Mouse (Mus musculus): Measurements from ENCODE around the gene Fam71f1. TPM values are rescaled to one million over a fixed set of nuclear protein-coding genes. Genes with fewer than 3 reads are reported as not detected.

Fam71f1 gene
- total RNA-seq (2014; fragmentation: Nextera tagmentation) (not detected in 2 replicates), total RNA-seq (2017) (0.16 and 0.35 TPM in 2 replicates), polyA plus RNA-seq (2012) (not detected in 2 replicates)

DNA sequence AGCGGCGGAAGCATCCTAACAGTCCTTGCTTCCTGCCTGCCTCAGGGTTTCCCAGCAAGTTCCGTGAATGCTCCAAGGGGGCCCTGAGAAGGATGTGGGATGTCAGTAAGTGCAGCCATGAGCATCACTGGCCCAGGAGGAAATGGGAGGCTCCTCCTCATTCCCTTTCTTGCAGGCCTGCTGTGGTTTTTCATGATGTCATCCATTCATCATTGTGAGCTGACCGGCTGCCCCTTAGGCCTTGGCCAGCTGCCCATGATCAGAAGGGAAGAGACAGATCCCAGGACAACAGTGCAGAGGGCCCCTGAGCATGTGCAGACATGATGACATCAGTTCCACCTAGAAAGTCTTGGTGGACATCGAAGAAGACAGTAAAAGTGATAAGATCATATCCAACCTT lies at the start of gene Fam71f1:
Fam71f1 (plus strand) TSS at position 262 of the 400 bp plus-strand sequence.
- no peak for ATAC-seq (ENCODE audit: extremely low read depth, insufficient number of reproducible peaks, low FRiP score, poor library complexity, severe bottlenecking)
- TF ChIP-seq GATA2 (IDR thresholded peaks at IDR 0.05; ENCODE audit: borderline replicate concordance, low read depth, low read length) (no peak), CTCF (IDR thresholded peaks at IDR 0.05; ENCODE audit: low read depth, low read length) (no peak), POLR2AphosphoS5 (IDR thresholded peaks at IDR 0.05; ENCODE audit: insufficient replicate concordance, low read depth, low read length) (no peak), TAL1 (conservative IDR thresholded peaks at IDR 0.05; ENCODE audit: low read depth, low read length) (no peak), GATA1 (IDR thresholded peaks at IDR 0.05; ENCODE audit: borderline replicate concordance, low read length) (no peak)
- Histone ChIP-seq H3K9me3 (replicated peaks) (no peaks in the 10 kb centered on the region), H3K36me3 (replicated peaks) (no peaks in the 10 kb centered on the region), H3K4me3 (ENCODE audit: low read depth, low read length) (no peak within 1 kb of the TSS), H3K27me3 (ENCODE audit: insufficient read depth, low read length) (peaks cover 26% of the 10 kb centered on the region), H3K4me1 (ENCODE audit: insufficient read depth, low read depth, low read length) (peaks cover 3% of the 10 kb centered on the region; the same call in 1 of the 2 replicates)
- DNase-seq (ENCODE audit: low spot score): no peak

DNA sequence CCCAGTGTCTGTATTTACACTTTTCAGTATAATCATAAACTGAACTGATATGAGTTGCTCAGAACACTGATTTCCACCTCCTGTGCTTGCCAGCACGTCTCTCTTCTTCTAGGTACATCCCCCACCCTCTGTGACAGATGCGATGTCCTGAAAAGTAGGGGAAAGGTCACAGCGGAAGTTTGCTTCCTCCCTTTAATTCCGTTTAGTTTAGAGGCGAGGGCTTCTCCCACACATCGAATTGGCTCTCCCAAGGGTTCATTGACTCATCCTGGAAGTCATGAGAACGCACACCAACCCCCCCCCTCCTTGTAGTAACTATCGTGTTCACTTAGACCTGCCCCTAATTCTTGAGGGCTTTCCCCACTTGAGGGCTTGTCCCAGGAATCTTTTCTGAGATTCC lies 48.0 kb upstream of the Fam71f1 start:
- Histone ChIP-seq H3K4me3 (ENCODE audit: low read depth, low read length) (no peak overlapping the region), H3K36me3 (replicated peaks) (peaks cover 23% of the 10 kb centered on the region), H3K27me3 (ENCODE audit: insufficient read depth, low read length) (peaks cover 16% of the 10 kb centered on the region), H3K4me1 (ENCODE audit: insufficient read depth, low read depth, low read length) (peaks cover 23% of the 10 kb centered on the region), H3K9me3 (replicated peaks) (no peaks in the 10 kb centered on the region)
- no peak for TF ChIP-seq GATA2 (IDR thresholded peaks at IDR 0.05; ENCODE audit: borderline replicate concordance, low read depth, low read length)
- no peak for TF ChIP-seq TAL1 (conservative IDR thresholded peaks at IDR 0.05; ENCODE audit: low read depth, low read length)
- TF ChIP-seq POLR2AphosphoS5 (IDR thresholded peaks at IDR 0.05; ENCODE audit: insufficient replicate concordance, low read depth, low read length): no peak
- no peak for TF ChIP-seq GATA1 (IDR thresholded peaks at IDR 0.05; ENCODE audit: borderline replicate concordance, low read length)
- TF ChIP-seq CTCF (IDR thresholded peaks at IDR 0.05; ENCODE audit: low read depth, low read length): no peak
- DNase-seq (ENCODE audit: low spot score): no peak
- ATAC-seq (ENCODE audit: extremely low read depth, insufficient number of reproducible peaks, low FRiP score, poor library complexity, severe bottlenecking): no peak

DNA sequence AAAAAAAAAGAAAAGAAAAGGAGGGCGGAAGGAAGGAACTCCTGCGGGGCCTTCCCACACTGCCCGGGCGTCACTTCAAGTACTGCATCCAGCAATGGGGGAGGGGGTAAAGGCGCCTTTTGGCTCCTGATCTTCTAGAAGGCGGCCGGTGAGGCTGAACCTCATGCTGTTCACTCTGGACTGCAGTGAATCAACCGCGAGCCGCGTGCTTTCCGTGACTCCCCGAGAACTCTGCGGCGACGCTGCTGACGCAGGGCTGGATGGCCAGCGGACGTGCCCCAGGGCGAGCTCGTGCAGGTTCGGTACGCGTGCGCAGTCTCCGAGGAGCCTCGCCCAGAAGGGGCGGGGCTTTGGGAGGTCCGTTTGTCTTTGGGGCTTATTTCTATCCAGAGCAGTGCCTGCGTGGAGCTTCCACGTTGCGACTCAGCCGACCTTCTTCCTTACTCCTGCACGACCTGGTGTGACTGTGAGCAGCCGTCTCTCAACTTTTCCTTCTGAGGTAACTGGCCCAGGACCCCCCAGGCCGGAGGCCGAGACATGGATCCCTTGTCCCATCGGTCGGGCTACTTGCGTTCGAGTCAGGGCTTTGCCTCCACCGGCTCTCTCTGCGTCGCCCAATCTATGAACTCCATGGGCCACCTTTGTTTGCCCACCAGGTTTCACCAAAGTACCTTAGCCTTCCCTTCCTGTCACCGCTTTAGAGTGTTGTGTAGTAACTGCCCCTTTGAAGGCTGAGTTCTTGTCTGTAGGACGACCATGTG lies 46.4 kb upstream of the Fam71f1 start, which contains the start of gene Hilpda:
Hilpda (plus strand) TSS at position 177 of the 761 bp plus-strand sequence.
- TF ChIP-seq GATA1 (IDR thresholded peaks at IDR 0.05; ENCODE audit: borderline replicate concordance, low read length) (no peak), CTCF (IDR thresholded peaks at IDR 0.05; ENCODE audit: low read depth, low read length) (no peak), POLR2AphosphoS5 (IDR thresholded peaks at IDR 0.05; ENCODE audit: insufficient replicate concordance, low read depth, low read length) (no peak), TAL1 (conservative IDR thresholded peaks at IDR 0.05; ENCODE audit: low read depth, low read length) (no peak), GATA2 (IDR thresholded peaks at IDR 0.05; ENCODE audit: borderline replicate concordance, low read depth, low read length) (no peak)
- peak within 1 kb of the TSS; percentile 82 for H3K4me3 ChIP-seq (ENCODE audit: low read depth, low read length)
- peaks cover 25% of the 10 kb centered on the region for H3K4me1 ChIP-seq (ENCODE audit: insufficient read depth, low read depth, low read length)
- peaks cover 38% of the 10 kb centered on the region for H3K36me3 ChIP-seq (replicated peaks)
- H3K9me3 ChIP-seq (replicated peaks): no peaks in the 10 kb centered on the region
- peak; percentile 98 for DNase-seq (ENCODE audit: low spot score)
- H3K27me3 ChIP-seq (ENCODE audit: insufficient read depth, low read length): 0 out of 2 replicates have a peak, but pooled peaks cover 6% of the 10 kb centered on the region
- peak; percentile 89 for ATAC-seq (ENCODE audit: extremely low read depth, insufficient number of reproducible peaks, low FRiP score, poor library complexity, severe bottlenecking)

DNA sequence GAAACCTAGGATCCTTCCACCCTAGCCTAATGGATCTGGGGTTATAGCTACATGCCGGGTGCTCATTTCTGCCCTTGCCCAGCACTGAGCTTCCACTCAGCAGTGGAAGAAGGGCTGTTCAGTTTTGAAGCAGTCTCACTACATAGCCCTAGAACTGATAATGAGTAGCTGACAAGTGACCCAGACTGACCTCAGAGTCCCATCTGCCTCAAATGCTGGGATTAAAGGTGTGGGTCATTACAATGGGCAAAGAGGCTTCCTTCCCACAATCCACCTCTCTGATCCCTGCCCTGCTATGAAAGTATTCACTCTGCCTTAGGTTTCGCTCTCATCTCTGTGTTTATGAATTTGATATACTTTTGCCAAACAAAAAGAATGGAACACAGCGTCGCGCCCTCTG lies 42.2 kb upstream of the Fam71f1 start:
- ATAC-seq (ENCODE audit: extremely low read depth, insufficient number of reproducible peaks, low FRiP score, poor library complexity, severe bottlenecking): no peak
- no peaks in the 10 kb centered on the region; the same call in 1 of the 2 replicates for H3K27me3 ChIP-seq (ENCODE audit: insufficient read depth, low read length)
- DNase-seq (ENCODE audit: low spot score): no peak
- H3K9me3 ChIP-seq (replicated peaks): no peaks in the 10 kb centered on the region
- TF ChIP-seq GATA1 (IDR thresholded peaks at IDR 0.05; ENCODE audit: borderline replicate concordance, low read length) (no peak), CTCF (IDR thresholded peaks at IDR 0.05; ENCODE audit: low read depth, low read length) (no peak), TAL1 (conservative IDR thresholded peaks at IDR 0.05; ENCODE audit: low read depth, low read length) (no peak), GATA2 (IDR thresholded peaks at IDR 0.05; ENCODE audit: borderline replicate concordance, low read depth, low read length) (no peak), POLR2AphosphoS5 (IDR thresholded peaks at IDR 0.05; ENCODE audit: insufficient replicate concordance, low read depth, low read length) (no peak)
- H3K4me1 ChIP-seq (ENCODE audit: insufficient read depth, low read depth, low read length): peaks cover 23% of the 10 kb centered on the region
- peaks cover 42% of the 10 kb centered on the region for H3K36me3 ChIP-seq (replicated peaks)
- H3K4me3 ChIP-seq (ENCODE audit: low read depth, low read length): no peak overlapping the region

DNA sequence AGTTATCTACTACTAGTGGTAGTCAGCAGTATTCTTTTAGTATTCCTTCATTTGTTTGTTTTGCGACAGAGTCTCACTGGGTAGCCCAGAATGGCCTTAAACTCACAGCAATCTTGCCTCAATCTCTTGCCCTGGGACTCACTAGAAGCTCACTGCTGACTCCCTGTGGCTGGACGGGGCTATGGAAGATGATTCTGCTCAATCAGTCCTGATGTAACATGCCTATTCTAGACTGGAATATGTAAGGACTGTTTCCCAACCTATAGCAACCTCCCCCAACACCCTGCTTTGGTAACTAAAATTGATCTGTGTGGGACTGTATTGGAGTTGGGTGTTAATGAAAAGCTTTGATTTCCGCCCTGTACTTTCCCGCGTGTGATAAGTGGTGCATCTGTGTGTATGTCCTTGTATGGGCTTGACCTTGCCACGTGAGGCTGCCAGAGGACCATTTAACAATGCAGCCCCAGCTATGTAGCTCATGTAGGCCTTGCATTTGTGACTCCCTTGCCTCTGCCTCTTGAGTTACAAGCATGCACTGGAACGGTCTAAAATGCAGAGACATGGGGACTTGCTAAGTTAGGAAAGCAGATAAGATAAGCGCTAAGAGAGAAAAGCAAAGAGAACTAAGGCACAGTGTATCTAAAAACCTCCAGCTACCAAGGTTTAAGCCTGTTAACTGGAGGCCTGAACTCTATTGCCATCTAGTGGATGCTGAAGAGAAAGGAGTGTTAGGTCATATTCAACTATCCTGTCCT lies 40.2 kb upstream of the Fam71f1 start:
- H3K27me3 ChIP-seq (ENCODE audit: insufficient read depth, low read length): peaks cover 8% of the 10 kb centered on the region
- no peak for ATAC-seq (ENCODE audit: extremely low read depth, insufficient number of reproducible peaks, low FRiP score, poor library complexity, severe bottlenecking)
- H3K4me1 ChIP-seq (ENCODE audit: insufficient read depth, low read depth, low read length): peaks cover 17% of the 10 kb centered on the region
- H3K4me3 ChIP-seq (ENCODE audit: low read depth, low read length): no peak overlapping the region
- TF ChIP-seq TAL1 (conservative IDR thresholded peaks at IDR 0.05; ENCODE audit: low read depth, low read length): no peak
- peak; percentile 38; the same call in 1 of the 2 replicates for TF ChIP-seq CTCF (IDR thresholded peaks at IDR 0.05; ENCODE audit: low read depth, low read length)
- peaks cover 42% of the 10 kb centered on the region for H3K36me3 ChIP-seq (replicated peaks)
- no peaks in the 10 kb centered on the region for H3K9me3 ChIP-seq (replicated peaks)
- peak; percentile 53 for DNase-seq (ENCODE audit: low spot score)

DNA sequence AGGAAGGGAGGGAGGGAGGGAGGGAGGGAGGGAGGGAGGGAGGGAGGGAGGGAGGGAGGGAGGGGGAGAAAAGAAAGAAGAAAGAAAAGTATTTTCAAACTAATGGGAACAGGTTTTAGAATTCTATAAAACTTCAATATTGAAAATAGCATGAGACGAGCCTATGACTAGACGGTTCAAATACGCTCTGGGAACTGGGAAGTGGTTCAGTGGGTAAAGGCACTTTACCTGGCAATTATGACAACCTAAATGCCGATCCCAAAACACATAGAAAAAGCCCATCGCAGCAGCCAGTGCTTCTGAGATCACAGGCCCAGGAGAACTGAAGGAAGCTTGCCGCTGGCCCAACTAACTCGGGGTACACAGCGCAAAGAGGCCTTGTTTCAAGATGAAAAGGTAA lies 39.6 kb upstream of the Fam71f1 start, which contains the start of gene Fam71f2:
Fam71f2 (plus strand) TSS at position 301 of the 400 bp plus-strand sequence.
- peaks cover 11% of the 10 kb centered on the region for H3K4me1 ChIP-seq (ENCODE audit: insufficient read depth, low read depth, low read length)
- ATAC-seq (ENCODE audit: extremely low read depth, insufficient number of reproducible peaks, low FRiP score, poor library complexity, severe bottlenecking) (no peak), DNase-seq (ENCODE audit: low spot score) (no peak)
- peaks cover 8% of the 10 kb centered on the region for H3K27me3 ChIP-seq (ENCODE audit: insufficient read depth, low read length)
- TF ChIP-seq POLR2AphosphoS5 (IDR thresholded peaks at IDR 0.05; ENCODE audit: insufficient replicate concordance, low read depth, low read length) (no peak), GATA1 (IDR thresholded peaks at IDR 0.05; ENCODE audit: borderline replicate concordance, low read length) (no peak), TAL1 (conservative IDR thresholded peaks at IDR 0.05; ENCODE audit: low read depth, low read length) (no peak), GATA2 (IDR thresholded peaks at IDR 0.05; ENCODE audit: borderline replicate concordance, low read depth, low read length) (no peak), CTCF (IDR thresholded peaks at IDR 0.05; ENCODE audit: low read depth, low read length) (no peak)
- H3K9me3 ChIP-seq (replicated peaks): no peaks in the 10 kb centered on the region
- H3K36me3 ChIP-seq (replicated peaks): peaks cover 36% of the 10 kb centered on the region
- no peak within 1 kb of the TSS for H3K4me3 ChIP-seq (ENCODE audit: low read depth, low read length)
